Mouse (Mus musculus): ENCODE measurements around the gene AI464131. TPM values are rescaled to one million over a fixed set of nuclear protein-coding genes. Genes with fewer than 3 reads are reported as not detected.

The AI464131 gene
- polyA plus RNA-seq (2015; fragmentation: Nextera tagmentation; extraction: Ambion mirVana) = 4.2 and 6.0 TPM in 2 replicates

DNA sequence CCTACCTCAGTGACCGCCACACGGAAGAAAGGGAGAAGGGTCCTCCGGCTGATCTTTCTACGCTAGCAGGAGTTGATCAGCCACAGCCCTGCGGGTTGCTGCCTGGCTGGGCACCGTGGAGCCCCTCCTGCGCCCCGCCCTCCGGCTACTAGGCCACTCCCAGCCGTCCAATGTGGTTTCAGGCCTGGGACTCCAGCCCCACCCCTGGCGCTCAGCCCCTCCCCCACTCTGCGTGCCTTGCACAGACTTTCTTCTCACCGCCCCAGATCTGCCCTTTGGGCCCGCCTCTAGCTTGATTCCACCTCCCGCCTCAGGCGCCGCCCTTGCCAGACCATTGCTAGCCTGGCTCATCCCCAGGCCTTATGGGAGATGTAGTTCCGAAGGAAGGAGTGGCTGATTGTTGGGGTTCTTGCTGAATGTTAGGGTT is at the start of gene AI464131:
Gene AI464131 (minus strand): TSS at position 91 of the 427 bp plus-strand sequence.

DNA sequence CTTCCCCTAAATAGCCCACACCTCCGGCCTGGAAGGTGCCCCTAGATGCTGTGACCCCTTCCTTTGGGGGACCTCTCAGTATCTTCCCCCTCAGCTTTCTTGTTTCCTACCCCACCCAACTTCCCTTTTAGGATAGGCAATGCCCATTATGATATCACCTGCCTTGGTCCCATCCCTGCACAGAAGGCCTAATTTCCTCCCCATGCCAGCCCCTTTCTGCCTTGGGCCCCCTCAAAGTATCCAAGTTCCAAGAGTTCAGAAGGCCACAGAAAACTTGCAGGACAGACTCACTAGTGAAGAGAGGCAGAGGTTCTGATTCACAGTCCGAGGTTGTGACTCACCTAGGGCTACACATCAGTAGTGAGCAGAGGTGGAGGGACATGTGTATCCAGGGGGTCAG is 14.4 kb upstream of the AI464131 start, which contains the start of gene 1110017D15Rik:
Gene 1110017D15Rik (minus strand): TSS at position 101 of the 400 bp plus-strand sequence.

DNA sequence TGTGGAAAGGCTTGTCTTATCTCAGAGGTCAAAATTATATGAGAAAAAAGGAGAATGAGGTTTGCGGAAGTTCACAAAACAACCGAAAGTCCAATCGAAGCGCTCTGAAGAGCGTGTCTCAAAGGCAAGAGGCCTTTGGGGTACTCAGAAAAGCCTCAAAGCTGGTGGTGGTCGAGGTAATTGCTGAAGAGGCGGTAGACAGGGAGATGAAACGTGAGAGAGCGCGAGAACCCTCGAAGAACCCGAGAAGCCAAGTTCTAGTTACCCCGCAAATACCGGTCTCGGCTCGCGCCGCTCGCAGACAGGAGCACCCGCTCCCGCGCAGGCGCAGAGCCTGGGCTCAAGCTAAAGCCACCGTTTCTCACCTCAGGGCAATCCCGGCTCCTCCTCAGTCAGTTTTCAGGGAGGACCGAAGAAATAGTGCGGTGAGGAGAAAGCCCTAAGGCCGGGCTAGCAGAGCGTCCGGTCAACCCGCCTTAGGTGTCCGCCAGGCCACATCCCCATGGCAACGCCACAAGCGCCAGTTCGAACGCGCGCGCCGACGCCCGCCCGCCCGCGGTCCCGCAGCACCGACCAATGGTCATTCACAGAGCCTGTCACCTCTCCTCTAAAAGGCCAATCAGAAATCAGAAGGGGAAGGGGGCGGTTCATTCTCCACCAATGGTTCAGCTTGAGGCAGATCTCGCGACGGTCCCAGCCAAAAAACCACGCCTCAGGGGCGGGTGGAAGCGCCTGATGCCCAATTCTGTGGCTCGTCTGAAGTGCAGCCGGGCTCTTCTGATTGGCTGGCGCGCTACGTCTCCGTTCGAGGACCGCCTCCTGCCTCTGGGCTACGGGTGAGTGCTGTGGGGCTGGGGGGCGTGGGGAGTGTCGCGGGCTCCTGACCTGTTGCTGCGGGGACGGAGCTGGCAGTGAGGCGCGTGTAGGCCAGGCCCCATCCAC is 38.3 kb downstream of the AI464131 start, which contains the start of the genes Kif24 and Nudt2:
Gene Kif24 (minus strand): TSS at position 543 of the 942 bp plus-strand sequence.
Gene Nudt2 (plus strand): TSS at position 807 of the 942 bp plus-strand sequence.

Other genes starting within 250 kb of the AI464131 start
- 22.9 and 26.0 TPM in 2 replicates for gene Ubap2, start 227.9 kb downstream of the AI464131 start, polyA plus RNA-seq (2015; fragmentation: Nextera tagmentation; extraction: Ambion mirVana)
- 33.2 and 47.8 TPM in 2 replicates for gene Dcaf12, start 188.2 kb downstream of the AI464131 start, polyA plus RNA-seq (2015; fragmentation: Nextera tagmentation; extraction: Ambion mirVana)
- gene Ubap1, start 154.1 kb downstream of the AI464131 start, polyA plus RNA-seq (2015; fragmentation: Nextera tagmentation; extraction: Ambion mirVana) = 37.6 and 52.5 TPM in 2 replicates
- 1.8 TPM in 2 replicates for gene Kif24, start 38.2 kb downstream of the AI464131 start, polyA plus RNA-seq (2015; fragmentation: Nextera tagmentation; extraction: Ambion mirVana)
- 74.3 and 75.2 TPM in 2 replicates for gene Nudt2, start 37.9 kb downstream of the AI464131 start, polyA plus RNA-seq (2015; fragmentation: Nextera tagmentation; extraction: Ambion mirVana)
- gene 1110017D15Rik, start 14.3 kb upstream of the AI464131 start, polyA plus RNA-seq (2015; fragmentation: Nextera tagmentation; extraction: Ambion mirVana) = 0.41 and 1.2 TPM in 2 replicates
- gene Fam219a, start 66.5 kb upstream of the AI464131 start, polyA plus RNA-seq (2015; fragmentation: Nextera tagmentation; extraction: Ambion mirVana) = 3.8 and 6.3 TPM in 2 replicates
- 0.76 and 1.5 TPM in 2 replicates for gene Dnaic1, start 66.7 kb upstream of the AI464131 start, polyA plus RNA-seq (2015; fragmentation: Nextera tagmentation; extraction: Ambion mirVana)
- gene Enho, start 137.2 kb upstream of the AI464131 start, polyA plus RNA-seq (2015; fragmentation: Nextera tagmentation; extraction: Ambion mirVana) = 14.2 and 24.3 TPM in 2 replicates
- gene Cntfr, start 194.0 kb upstream of the AI464131 start, polyA plus RNA-seq (2015; fragmentation: Nextera tagmentation; extraction: Ambion mirVana) = 10.2 and 20.2 TPM in 2 replicates
- 170 and 228 TPM in 2 replicates for gene Il11ra1, start 196.9 kb upstream of the AI464131 start, polyA plus RNA-seq (2015; fragmentation: Nextera tagmentation; extraction: Ambion mirVana)
- 43.9 and 57.0 TPM in 2 replicates for gene Rpp25l, start 210.5 kb upstream of the AI464131 start, polyA plus RNA-seq (2015; fragmentation: Nextera tagmentation; extraction: Ambion mirVana)
- 192 and 202 TPM in 2 replicates for gene Dctn3, start 220.1 kb upstream of the AI464131 start, polyA plus RNA-seq (2015; fragmentation: Nextera tagmentation; extraction: Ambion mirVana)
- gene Arid3c, start 228.1 kb upstream of the AI464131 start, polyA plus RNA-seq (2015; fragmentation: Nextera tagmentation; extraction: Ambion mirVana) = 0.07 TPM in 1 of 2 replicates, not detected in the other